Mouse (Mus musculus) liver, embryonic 16.5 days (tissue): Measurements from ENCODE around the gene Foxp1. TPM values are rescaled to one million over a fixed set of nuclear protein-coding genes. Genes with fewer than 3 reads are reported as not detected.

Source experiments
- ATAC-seq: fragments of 200-750 bp; cut with Nextera tagmentation; 2 replicates; pipeline ENCODE4 v1.8.0; 2017; ENCODE audit warnings: low read depth, mild to moderate bottlenecking, moderate number of reproducible peaks, moderate library complexity
- H3K27ac ChIP-seq: fragments of 300-500 bp; sonication (generic); 2 replicates; pipeline ENCODE4 v1.5.1; 2014; ENCODE audit warnings: mild to moderate bottlenecking, low read length
- H3K27me3 ChIP-seq: fragments of 300-500 bp; sonication (generic); 2 replicates; pipeline ENCODE4 v1.6.1; 2014; ENCODE audit warnings: low read depth, low read length, mixed read lengths; ENCODE audit not compliant: control insufficient read depth, insufficient read depth
- H3K36me3 ChIP-seq: fragments of 300-500 bp; sonication (generic); 2 replicates; pipeline ENCODE4 v1.6.1; 2014; ENCODE audit warnings: mild to moderate bottlenecking; ENCODE audit not compliant: control insufficient read depth, insufficient read depth
- H3K4me1 ChIP-seq: fragments of 300-500 bp; sonication (generic); 2 replicates; pipeline ENCODE4 v1.6.1; 2014; ENCODE audit warnings: low read depth, low read length, mixed read lengths; ENCODE audit not compliant: control insufficient read depth
- H3K4me2 ChIP-seq: fragments of 300-500 bp; sonication (generic); 2 replicates; pipeline ENCODE4 v1.6.1; 2014; ENCODE audit warnings: low read depth, low read length, mixed read lengths
- H3K4me3 ChIP-seq: fragments of 300-500 bp; sonication (generic); 2 replicates; pipeline ENCODE4 v1.5.1; 2014; ENCODE audit warnings: low read depth, mild to moderate bottlenecking, low read length
- H3K9ac ChIP-seq: fragments of 300-500 bp; sonication (generic); 2 replicates; pipeline ENCODE4 v1.6.1; 2014; ENCODE audit warnings: low read depth, low read length
- H3K9me3 ChIP-seq: fragments of 300-500 bp; sonication (generic); replicated peaks from 2 replicates; pipeline ENCODE4 v1.6.1; 2016; ENCODE audit warnings: low read length; ENCODE audit not compliant: control insufficient read depth
- WGBS: fragments of 180-500 bp; shearing (Covaris S2); extraction: QIAGEN DNeasy Blood & Tissue Kit; methylation state at CpG from one replicate; pipeline ENCODE4 v1.1.7; 2014; ENCODE audit not compliant: insufficient replicate concordance; 5-methylcytosine and 5-hydroxymethylcytosine counted together
- polyA plus RNA-seq: library from polyadenylated mRNA; unstranded; fragments of >200 nt; fragmentation: Nextera tagmentation; extraction: Ambion mirVana; gene quantifications from 2 replicates; pipeline ENCODE4 v1.2.1, GENCODE M21; 2015

Foxp1 gene
- polyA plus RNA-seq, 1 experiment from 2014 or later: 13.6 TPM

- no peaks in the 10 kb centered on the region for H3K36me3 ChIP-seq
- H3K9me3 ChIP-seq: no peaks in the 10 kb centered on the region
- WGBS: 28% methylated on average over 4 of the region's 4 CpGs
- H3K4me2 ChIP-seq: peak overlapping the region; percentile 47
- ATAC-seq: no peak
- no peaks in the 10 kb centered on the region for H3K27me3 ChIP-seq
- no peak overlapping the region for H3K9ac ChIP-seq
- H3K4me1 ChIP-seq: peaks cover 8% of the 10 kb centered on the region; the same call in 1 of the 2 replicates
- H3K27ac ChIP-seq: no peak overlapping the region; the same call in 1 of the 2 replicates
- H3K4me3 ChIP-seq: no peak overlapping the region
These were observed 257.3 kb downstream of the Foxp1 start for GRCm38 (mm10) chr6:99265173-99265572.

DNA sequence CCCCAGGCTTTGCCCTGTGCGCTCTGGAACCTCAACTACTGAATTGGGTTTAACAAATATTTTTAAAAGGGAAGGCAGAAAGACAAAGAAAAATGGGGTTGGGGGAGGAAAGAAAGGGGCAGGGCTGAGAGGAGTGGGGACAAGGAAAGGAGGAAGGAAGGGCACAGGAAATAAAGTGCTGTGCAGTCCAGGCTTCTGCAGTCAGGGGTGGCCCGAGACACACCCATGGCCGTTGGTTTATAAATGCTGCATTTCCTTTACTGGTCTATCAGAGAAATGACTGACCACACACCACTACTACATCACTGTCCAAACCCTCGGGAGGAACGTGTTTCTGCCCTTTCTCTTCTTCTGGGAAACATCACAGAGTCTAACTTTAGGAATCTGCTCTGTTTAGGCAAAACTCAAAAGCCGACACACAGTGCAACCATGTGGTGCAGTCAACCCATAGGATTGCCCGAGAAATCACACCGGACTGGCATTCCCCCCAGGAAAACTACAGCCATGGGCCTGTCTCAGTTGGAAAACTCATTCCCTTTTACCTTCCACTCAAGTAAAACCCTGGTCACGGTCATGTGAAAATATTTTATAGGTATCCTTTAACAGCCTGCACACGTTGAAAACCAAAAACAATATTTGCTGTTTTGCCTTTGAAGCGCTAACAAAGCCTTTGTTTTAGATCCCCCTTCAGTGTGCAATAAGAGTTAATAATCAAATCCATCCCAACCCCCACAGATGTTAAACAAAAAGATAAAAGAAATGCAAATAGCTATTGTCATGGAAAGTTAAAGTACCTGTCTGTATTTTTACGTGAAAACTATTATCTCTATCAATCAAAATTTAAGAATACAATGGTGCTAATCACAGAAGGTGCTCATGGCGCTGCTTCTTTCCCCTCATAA is 258.1 kb downstream of the Foxp1 start:
- no peaks in the 10 kb centered on the region for H3K27me3 ChIP-seq
- H3K27ac ChIP-seq: peak overlapping the region; percentile 6; the same call in 1 of the 2 replicates
- no peaks in the 10 kb centered on the region for H3K36me3 ChIP-seq
- no peak overlapping the region; the same call in 1 of the 2 replicates for H3K4me2 ChIP-seq
- H3K4me3 ChIP-seq: no peak overlapping the region
- ATAC-seq: 0 out of 2 replicates have a peak, but pooled peaks have one; percentile 30
- WGBS: 19% methylated on average over 13 of the region's 13 CpGs
- H3K4me1 ChIP-seq: peaks cover 8% of the 10 kb centered on the region; the same call in 1 of the 2 replicates
- no peaks in the 10 kb centered on the region for H3K9me3 ChIP-seq
- H3K9ac ChIP-seq: no peak overlapping the region

DNA sequence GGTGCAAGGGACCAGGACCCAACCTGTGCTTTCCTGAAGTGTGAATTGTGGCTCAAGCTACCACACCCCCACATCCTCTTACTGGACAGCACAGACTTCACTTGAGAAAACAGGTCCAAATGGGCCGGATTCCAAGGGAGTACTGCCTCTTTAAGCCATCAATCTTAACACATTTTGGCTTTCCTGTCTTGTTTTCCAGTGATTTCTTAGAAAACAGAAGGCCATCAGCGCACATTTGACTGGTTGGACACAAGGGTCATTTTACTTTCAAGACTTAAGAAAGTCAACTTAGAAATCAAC is 258.7 kb downstream of the Foxp1 start:
- Histone ChIP-seq H3K9me3 (no peaks in the 10 kb centered on the region), H3K27me3 (no peaks in the 10 kb centered on the region), H3K36me3 (no peaks in the 10 kb centered on the region), H3K4me2 (no peak overlapping the region; the same call in 1 of the 2 replicates), H3K9ac (no peak overlapping the region), H3K27ac (peak overlapping the region; percentile 6; the same call in 1 of the 2 replicates), H3K4me3 (no peak overlapping the region), H3K4me1 (peaks cover 8% of the 10 kb centered on the region; the same call in 1 of the 2 replicates)
- 8% methylated on average over 2 of the region's 2 CpGs for WGBS
- no peak for ATAC-seq

GRCm38 (mm10) chr6:99263061-99263885 is 259.2 kb downstream of the Foxp1 start:
- Histone ChIP-seq H3K9ac (no peak overlapping the region), H3K4me2 (no peak overlapping the region; the same call in 1 of the 2 replicates), H3K27me3 (no peaks in the 10 kb centered on the region), H3K36me3 (no peaks in the 10 kb centered on the region), H3K27ac (peak overlapping the region; percentile 6; the same call in 1 of the 2 replicates), H3K9me3 (no peaks in the 10 kb centered on the region), H3K4me3 (no peak overlapping the region), H3K4me1 (peaks cover 8% of the 10 kb centered on the region)
- 13% methylated on average over 11 of the region's 12 CpGs for WGBS
- ATAC-seq: no peak

- no peak overlapping the region for H3K27ac ChIP-seq
- no peak for ATAC-seq
- 52% methylated on average over 4 of the region's 4 CpGs for WGBS
These were observed 260.8 kb downstream of the Foxp1 start for GRCm38 (mm10) chr6:99261737-99262130.

GRCm38 (mm10) chr6:99260941-99261736 is 261.4 kb downstream of the Foxp1 start:
- Histone ChIP-seq H3K4me3 (no peak overlapping the region), H3K36me3 (no peaks in the 10 kb centered on the region), H3K27ac (no peak overlapping the region), H3K9ac (no peak overlapping the region), H3K4me1 (peaks cover 8% of the 10 kb centered on the region), H3K27me3 (no peaks in the 10 kb centered on the region), H3K4me2 (no peak overlapping the region), H3K9me3 (no peaks in the 10 kb centered on the region)
- 33% methylated on average over 11 of the region's 11 CpGs for WGBS
- ATAC-seq: no peak

More at GRCm38 (mm10) chr6:99261737-99262130, 260.8 kb downstream of the Foxp1 start:
- Histone ChIP-seq H3K4me1 (peaks cover 8% of the 10 kb centered on the region), H3K27me3 (no peaks in the 10 kb centered on the region), H3K36me3 (no peaks in the 10 kb centered on the region), H3K4me3 (no peak overlapping the region), H3K9ac (no peak overlapping the region), H3K4me2 (no peak overlapping the region), H3K9me3 (no peaks in the 10 kb centered on the region)

GRCm38 (mm10) chr6:99258346-99258745 is 264.2 kb downstream of the Foxp1 start:
- H3K4me3 ChIP-seq: no peak overlapping the region
- no peak for ATAC-seq
- no peak overlapping the region for H3K4me2 ChIP-seq
- H3K36me3 ChIP-seq: no peaks in the 10 kb centered on the region
- H3K4me1 ChIP-seq: no peaks in the 10 kb centered on the region; the same call in 1 of the 2 replicates
- H3K9ac ChIP-seq: no peak overlapping the region
- no peaks in the 10 kb centered on the region for H3K9me3 ChIP-seq
- H3K27ac ChIP-seq: no peak overlapping the region
- H3K27me3 ChIP-seq: no peaks in the 10 kb centered on the region
- WGBS: 57% methylated on average over 5 of the region's 5 CpGs

GRCm38 (mm10) chr6:99257676-99258075 is 264.8 kb downstream of the Foxp1 start:
- 44% methylated on average over 2 of the region's 2 CpGs for WGBS
- ATAC-seq: no peak
- no peaks in the 10 kb centered on the region for H3K9me3 ChIP-seq

More at GRCm38 (mm10) chr6:99257676-99258075, 264.8 kb downstream of the Foxp1 start:
- Histone ChIP-seq H3K4me3 (no peak overlapping the region), H3K4me1 (no peaks in the 10 kb centered on the region; the same call in 1 of the 2 replicates), H3K27me3 (no peaks in the 10 kb centered on the region), H3K27ac (no peak overlapping the region), H3K36me3 (no peaks in the 10 kb centered on the region), H3K4me2 (no peak overlapping the region), H3K9ac (no peak overlapping the region)
